Mouse (Mus musculus) cortical plate, adult 2 months (tissue): ENCODE results near the gene Dbndd2. TPM values are rescaled to one million over a fixed set of nuclear protein-coding genes. Genes with fewer than 3 reads are reported as not detected.

Experiments
- H3K27ac ChIP-seq: fragments of 200-500 bp; 2 replicates; pipeline ENCODE4 v1.5.1; 2012; ENCODE audit warnings: low read length, control low read depth, inconsistent platforms; ENCODE audit not compliant: insufficient read depth
- H3K4me1 ChIP-seq: fragments of 200-500 bp; 2 replicates; pipeline ENCODE4 v1.6.1; 2011; ENCODE audit warnings: low read length; ENCODE audit not compliant: control insufficient read depth, insufficient read depth
- H3K4me3 ChIP-seq: fragments of 200-500 bp; 2 replicates; pipeline ENCODE4 v1.5.1; 2011; ENCODE audit warnings: mild to moderate bottlenecking, low read length, control low read depth; ENCODE audit not compliant: insufficient read depth
- CTCF ChIP-seq: fragments of 200-500 bp; IDR thresholded peaks from 2 replicates; pipeline ENCODE4 v1.5.1; 2011; ENCODE audit warnings: mild to moderate bottlenecking, control low read depth, low read length; ENCODE audit not compliant: insufficient read depth; ENCODE audit errors: extremely low read depth
- POLR2A ChIP-seq: fragments of 200-500 bp; IDR thresholded peaks from 2 replicates; pipeline ENCODE4 v1.6.1; 2011; ENCODE audit warnings: mild to moderate bottlenecking, low read length, control low read depth; ENCODE audit not compliant: insufficient read depth; ENCODE audit errors: extremely low read depth
- polyA plus RNA-seq: library from polyadenylated mRNA; depleted of rRNA; stranded (reverse); fragments of >200 nt; gene quantifications from 2 replicates; pipeline ENCODE4 v1.2.3, GENCODE M21; 2012; rRNA removed

The Dbndd2 gene
- polyA plus RNA-seq, 1 experiment = 313 TPM

GRCm38 (mm10) chr2:164523301-164523773, 37.4 kb downstream of the Dbndd2 start:
- H3K4me3 ChIP-seq = no peak overlapping the region
- TF ChIP-seq CTCF (no peak), POLR2A (no peak)
- no peak overlapping the region for H3K27ac ChIP-seq
- H3K4me1 ChIP-seq = no peaks in the 10 kb centered on the region

GRCm38 (mm10) chr2:164528557-164528956, 42.7 kb downstream of the Dbndd2 start:
- H3K27ac ChIP-seq = no peak overlapping the region
- TF ChIP-seq POLR2A (no peak), CTCF (no peak)
- no peak overlapping the region for H3K4me3 ChIP-seq
- no peaks in the 10 kb centered on the region for H3K4me1 ChIP-seq

- no peak overlapping the region for H3K27ac ChIP-seq
- TF ChIP-seq CTCF (peak; percentile 86), POLR2A (no peak)
- no peak overlapping the region for H3K4me3 ChIP-seq
- H3K4me1 ChIP-seq = no peaks in the 10 kb centered on the region
Observed at GRCm38 (mm10) chr2:164531169-164531568, 45.3 kb downstream of the Dbndd2 start.

GRCm38 (mm10) chr2:164534315-164534714, 48.4 kb downstream of the Dbndd2 start:
- TF ChIP-seq POLR2A = no peak
- no peak for TF ChIP-seq CTCF
- Histone ChIP-seq H3K4me1 (no peaks in the 10 kb centered on the region), H3K4me3 (no peak overlapping the region), H3K27ac (no peak overlapping the region)

GRCm38 (mm10) chr2:164537003-164537402, 51.1 kb downstream of the Dbndd2 start:
- TF ChIP-seq POLR2A = no peak
- TF ChIP-seq CTCF = no peak
- no peak overlapping the region for H3K27ac ChIP-seq
- no peak overlapping the region for H3K4me3 ChIP-seq
- H3K4me1 ChIP-seq = no peaks in the 10 kb centered on the region

- no peak overlapping the region for H3K4me3 ChIP-seq
- H3K4me1 ChIP-seq = no peaks in the 10 kb centered on the region
- no peak overlapping the region for H3K27ac ChIP-seq
- TF ChIP-seq POLR2A = no peak
Observed at GRCm38 (mm10) chr2:164540652-164541427, 54.9 kb downstream of the Dbndd2 start.

GRCm38 (mm10) chr2:164542132-164542531, 56.2 kb downstream of the Dbndd2 start:
- Histone ChIP-seq H3K27ac (no peak overlapping the region), H3K4me3 (no peak overlapping the region), H3K4me1 (no peaks in the 10 kb centered on the region)
- TF ChIP-seq CTCF = no peak
- TF ChIP-seq POLR2A = no peak

GRCm38 (mm10) chr2:164542598-164542997, 56.7 kb downstream of the Dbndd2 start:
- Histone ChIP-seq H3K27ac (no peak overlapping the region), H3K4me3 (no peak overlapping the region), H3K4me1 (no peaks in the 10 kb centered on the region)
- TF ChIP-seq POLR2A (no peak), CTCF (no peak)

Other genes with a start within 250 kb of the Dbndd2 start
- not detected in 2 replicates for gene Svs2, start 247.6 kb upstream of the Dbndd2 start, polyA plus RNA-seq
- gene Svs3b, start 229.5 kb upstream of the Dbndd2 start, polyA plus RNA-seq = not detected in 2 replicates
- gene Svs4, start 207.6 kb upstream of the Dbndd2 start, polyA plus RNA-seq = not detected in 2 replicates
- not detected in 2 replicates for gene Svs3a, start 196.8 kb upstream of the Dbndd2 start, polyA plus RNA-seq
- gene Svs6, start 169.4 kb upstream of the Dbndd2 start, polyA plus RNA-seq = not detected in 2 replicates
- gene Svs5, start 153.4 kb upstream of the Dbndd2 start, polyA plus RNA-seq = not detected in 2 replicates
- 0.33 and 1.5 TPM in 2 replicates for gene Slpi, start 97.0 kb upstream of the Dbndd2 start, polyA plus RNA-seq
- gene Rbpjl, start 83.0 kb upstream of the Dbndd2 start, polyA plus RNA-seq = 1.1 and 1.3 TPM in 2 replicates
- gene Matn4, start 80.9 kb upstream of the Dbndd2 start, polyA plus RNA-seq = 16.2 and 17.4 TPM in 2 replicates
- 47.1 and 50.7 TPM in 2 replicates for gene Sdc4, start 42.2 kb upstream of the Dbndd2 start, polyA plus RNA-seq
- gene Sys1, start 29.1 kb upstream of the Dbndd2 start, polyA plus RNA-seq = 58.1 and 64.5 TPM in 2 replicates
- gene Gm20458, start 25.1 kb upstream of the Dbndd2 start, polyA plus RNA-seq = 7.4 and 9.5 TPM in 2 replicates
- not detected in 2 replicates for gene Trp53tg5, start 12.4 kb upstream of the Dbndd2 start, polyA plus RNA-seq
- 71.6 and 73.6 TPM in 2 replicates for gene Pigt, start 11.4 kb downstream of the Dbndd2 start, polyA plus RNA-seq
- gene Wfdc2, start 76.3 kb downstream of the Dbndd2 start, polyA plus RNA-seq = 0.49 and 1.3 TPM in 2 replicates
- not detected in 2 replicates for gene Spint3, start 87.4 kb downstream of the Dbndd2 start, polyA plus RNA-seq
- not detected in 2 replicates for gene Wfdc6a, start 99.3 kb downstream of the Dbndd2 start, polyA plus RNA-seq
- not detected in 2 replicates for gene Eppin, start 107.5 kb downstream of the Dbndd2 start, polyA plus RNA-seq
- gene Wfdc6b, start 127.4 kb downstream of the Dbndd2 start, polyA plus RNA-seq = not detected in 2 replicates
- gene Wfdc8, start 127.5 kb downstream of the Dbndd2 start, polyA plus RNA-seq = not detected in 2 replicates
- not detected in 2 replicates for gene Wfdc16, start 152.7 kb downstream of the Dbndd2 start, polyA plus RNA-seq
- not detected in 2 replicates for gene Wfdc10, start 169.9 kb downstream of the Dbndd2 start, polyA plus RNA-seq
- not detected in 2 replicates for gene Wfdc9, start 170.5 kb downstream of the Dbndd2 start, polyA plus RNA-seq
- gene Wfdc11, start 188.0 kb downstream of the Dbndd2 start, polyA plus RNA-seq = not detected in 2 replicates
- not detected in 2 replicates for gene Wfdc13, start 199.0 kb downstream of the Dbndd2 start, polyA plus RNA-seq
- not detected in 2 replicates for gene Spint4, start 212.4 kb downstream of the Dbndd2 start, polyA plus RNA-seq
- not detected in 2 replicates for gene Spint5, start 229.2 kb downstream of the Dbndd2 start, polyA plus RNA-seq